10 mouse cellular contexts compared by ENCODE assay signal in genomic region chr17:5001531-5002131, GRCm38 (mm10). TPM values are rescaled to one million over a fixed set of nuclear protein-coding genes. Genes with fewer than 3 reads are reported as not detected.
DNase-seq lines count a peak whose midpoint lies in the region; ATAC-seq and TF ChIP-seq lines count a peak whose summit lies in the region.
"Had no signal": no experiment of that assay in that cellular context is flagged by ENCODE, and none has a peak within 500 bp of the region (broad histone marks: within the 10 kb centered on the region; RNA-seq: fewer than 3 reads in every experiment).

No protein-coding gene starts in this region.

- 48% methylated on average over 9 of the region's 9 CpGs for WGBS in forebrain, postnatal 0 days
- WGBS in forebrain, embryonic 11.5 days, result 49% methylated on average over 9 of the region's 9 CpGs
- WGBS in liver, adult 2 months, result 9% methylated on average over 9 of the region's 9 CpGs
- 55% methylated on average over 9 of the region's 9 CpGs for WGBS in liver, postnatal 0 days (ENCODE audit: insufficient replicate concordance)

- no peaks in the 10 kb centered on the region for H3K9me3 ChIP-seq in forebrain, postnatal 0 days (ENCODE audit: low read length)
- no peaks in the 10 kb centered on the region for H3K9me3 ChIP-seq in forebrain, embryonic 11.5 days (ENCODE audit: control insufficient read depth, low read length)
- H3K9me3 ChIP-seq in liver, postnatal 0 days (ENCODE audit: low read length), result no peaks in the 10 kb centered on the region
- H3K9me3 ChIP-seq: midbrain, embryonic 13.5 days had no signal

- H3K4me1 ChIP-seq in forebrain, postnatal 0 days (ENCODE audit: insufficient read depth), result peaks cover 34% of the 10 kb centered on the region
- peaks cover 10% of the 10 kb centered on the region for H3K4me1 ChIP-seq in forebrain, embryonic 11.5 days (replicated peaks; ENCODE audit: control insufficient read depth, insufficient read depth, low read length)
- peaks cover 38% of the 10 kb centered on the region for H3K4me1 ChIP-seq in liver, adult 2 months (ENCODE audit: control insufficient read depth, insufficient read depth, low read length)
- H3K4me1 ChIP-seq in liver, postnatal 0 days (ENCODE audit: insufficient read depth), result peaks cover 51% of the 10 kb centered on the region

- peaks cover 54% of the 10 kb centered on the region for H3K79me2 ChIP-seq in liver, adult 2 months (ENCODE audit: control insufficient read depth, insufficient read depth, low read length)

- H3K36me3 ChIP-seq in forebrain, postnatal 0 days (ENCODE audit: insufficient read depth), result no peaks in the 10 kb centered on the region
- no peaks in the 10 kb centered on the region for H3K36me3 ChIP-seq in forebrain, embryonic 11.5 days (ENCODE audit: control insufficient read depth, insufficient read depth, low read length)
- no peaks in the 10 kb centered on the region for H3K36me3 ChIP-seq in liver, adult 2 months (ENCODE audit: control insufficient read depth, insufficient read depth, low read length)
- H3K36me3 ChIP-seq in liver, postnatal 0 days (replicated peaks; ENCODE audit: insufficient read depth, low read length), result no peaks in the 10 kb centered on the region
- H3K36me3 ChIP-seq: midbrain, embryonic 13.5 days had no signal

- H3K27ac ChIP-seq in forebrain, postnatal 0 days (ENCODE audit: low read depth, low read length), result no peak overlapping the region
- H3K27ac ChIP-seq in forebrain, embryonic 11.5 days (ENCODE audit: low read depth, low read length), result no peak overlapping the region
- H3K27ac ChIP-seq in liver, adult 2 months (replicated peaks; ENCODE audit: insufficient read depth, low read depth, low read length), result no peak overlapping the region
- no peak overlapping the region for H3K27ac ChIP-seq in liver, postnatal 0 days (ENCODE audit: low read depth)
- H3K27ac ChIP-seq: midbrain, embryonic 13.5 days had no signal

- 0 out of 2 replicates have a peak overlapping the region, but pooled peaks have one; percentile 44 for H3K4me2 ChIP-seq in forebrain, postnatal 0 days (ENCODE audit: low read depth)
- H3K4me2 ChIP-seq in forebrain, embryonic 11.5 days (ENCODE audit: low read depth, low read length, severe bottlenecking), result no peak overlapping the region
- H3K4me2 ChIP-seq in liver, postnatal 0 days (ENCODE audit: low read depth, low read length), result no peak overlapping the region

- no peak for TF ChIP-seq POLR2A in liver, adult 2 months (IDR thresholded peaks at IDR 0.05; ENCODE audit: extremely low read depth, insufficient read depth, low read length)

- no peak for TF ChIP-seq EP300 in liver, postnatal 0 days (IDR thresholded peaks at IDR 0.05; ENCODE audit: low read depth)

- H3K27me3 ChIP-seq in forebrain, postnatal 0 days (ENCODE audit: insufficient read depth, low read length), result no peaks in the 10 kb centered on the region
- H3K27me3 ChIP-seq in forebrain, embryonic 11.5 days (ENCODE audit: control insufficient read depth, insufficient read depth, low read length), result no peaks in the 10 kb centered on the region
- no peaks in the 10 kb centered on the region for H3K27me3 ChIP-seq in liver, adult 2 months (ENCODE audit: control insufficient read depth, insufficient read depth, low read length)
- no peaks in the 10 kb centered on the region for H3K27me3 ChIP-seq in liver, postnatal 0 days (ENCODE audit: insufficient read depth, low read length)
- H3K27me3 ChIP-seq: CH12.LX had no signal

- DNase-seq in forebrain, postnatal 0 days, result no peak
- no peak for DNase-seq in forebrain, embryonic 11.5 days (ENCODE audit: low spot score)
- peak; percentile 67 for DNase-seq in liver, adult 2 months (ENCODE audit: extremely low read depth, low read depth, low spot score)
- DNase-seq in liver, postnatal 0 days, result no peak
- peak; percentile 65 for DNase-seq in adrenal gland, postnatal 14 days
- peak; percentile 62 for DNase-seq in lung, postnatal 10 days
- no peak for DNase-seq in cerebellum, adult 8-10 months

- no peak overlapping the region for H3K9ac ChIP-seq in forebrain, postnatal 0 days
- H3K9ac ChIP-seq in forebrain, embryonic 11.5 days (ENCODE audit: low read length), result no peak overlapping the region
- no peak overlapping the region for H3K9ac ChIP-seq in liver, adult 2 months (ENCODE audit: low read depth, low read length)
- H3K9ac ChIP-seq in liver, postnatal 0 days (replicated peaks), result no peak overlapping the region

- H3K4me3 ChIP-seq in forebrain, postnatal 0 days (ENCODE audit: low read depth, low read length), result no peak overlapping the region
- no peak overlapping the region for H3K4me3 ChIP-seq in forebrain, embryonic 11.5 days (ENCODE audit: low read depth, low read length)
- H3K4me3 ChIP-seq in liver, adult 2 months (ENCODE audit: insufficient read depth, low read depth, low read length), result no peak overlapping the region
- no peak overlapping the region for H3K4me3 ChIP-seq in liver, postnatal 0 days (ENCODE audit: low read depth, low read length)

- ATAC-seq in forebrain, postnatal 0 days, result no peak
- ATAC-seq in forebrain, embryonic 11.5 days (replicated peaks; ENCODE audit: low FRiP score), result no peak
- ATAC-seq in liver, postnatal 0 days, result no peak
- ATAC-seq in erythroid progenitor cell, adult 5-6 weeks (replicated peaks; ENCODE audit: low FRiP score, poor library complexity, severe bottlenecking), result no peak

- TF ChIP-seq CTCF in forebrain, postnatal 0 days (IDR thresholded peaks at IDR 0.05; ENCODE audit: low read depth), result no peak
- TF ChIP-seq CTCF in liver, adult 2 months (IDR thresholded peaks at IDR 0.05; ENCODE audit: low read depth, low read length), result no peak
- TF ChIP-seq CTCF in liver, postnatal 0 days (IDR thresholded peaks at IDR 0.05; ENCODE audit: low read depth), result no peak

RNA-seq across cellular contexts. Expression of gene Arid1b, which starts 7.5 kb away (rescaled TPM):
- total RNA-seq in forebrain, postnatal 0 days (2014; rRNA removed), result 40.5 and 51.6 TPM in 2 replicates
- polyA plus RNA-seq in forebrain, postnatal 0 days (2015; fragmentation: Nextera tagmentation; extraction: Ambion mirVana), result 8.0 and 10.5 TPM in 2 replicates
- polyA plus RNA-seq in forebrain, embryonic 11.5 days (2014; fragmentation: Nextera tagmentation; extraction: Ambion mirVana), result 15.5 and 16.3 TPM in 2 replicates
- 9.7 and 12.5 TPM in 2 replicates for total RNA-seq in liver, adult 2 months (2014; rRNA removed)
- 11.7 and 12.1 TPM in 2 replicates for polyA plus RNA-seq in liver, adult 2 months (2012; rRNA removed)
- 1.9 and 2.2 TPM in 2 replicates for polyA plus RNA-seq in liver, postnatal 0 days (2015; fragmentation: Nextera tagmentation; extraction: Ambion mirVana)
- total RNA-seq in adrenal gland, postnatal 14 days (2021), result 70.0 and 75.6 TPM in 2 replicates
- total RNA-seq in erythroid progenitor cell, adult 5-6 weeks (2015; ENCODE audit: low replicate concordance), result 10.1 and 17.2 TPM in 2 replicates
- 7.2 and 13.3 TPM in 2 replicates for total RNA-seq in erythroid progenitor cell, adult 5-6 weeks (2017; ENCODE audit: low replicate concordance)

Comparison
In these comparisons a context has a peak if more than half of its experiments do, and no peak if none do; other contexts are left out.
1. DNase-seq: peak in liver, adult 2 months (single experiment), adrenal gland, postnatal 14 days (single experiment) and lung, postnatal 10 days (single experiment); none in forebrain, postnatal 0 days (single experiment), forebrain, embryonic 11.5 days (single experiment), liver, postnatal 0 days (single experiment) and cerebellum, adult 8-10 months (single experiment).